Mouse (Mus musculus): ENCODE data around the gene Vkorc1l1.

Vkorc1l1 gene

DNA sequence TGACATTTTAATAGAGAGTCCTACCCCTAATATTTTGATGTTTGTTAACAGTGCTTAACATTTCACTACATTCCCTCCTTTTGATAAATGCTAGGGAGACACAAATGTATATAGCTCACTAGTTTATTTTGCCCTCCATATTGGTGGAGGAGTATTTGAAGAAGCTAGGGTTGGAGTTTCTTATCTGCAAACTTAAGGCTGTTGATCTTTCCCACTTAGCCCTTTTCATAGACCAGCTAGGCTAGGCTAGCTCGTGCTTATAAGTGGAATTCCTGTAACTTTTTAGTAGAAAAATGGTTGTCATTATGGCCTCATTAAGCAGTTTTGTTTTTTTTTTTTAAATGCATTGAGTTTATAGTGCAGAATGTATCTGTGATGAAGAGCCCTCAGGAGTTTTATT is 1.6 kb downstream of the Vkorc1l1 start:
- DNase-seq: no peak

DNA sequence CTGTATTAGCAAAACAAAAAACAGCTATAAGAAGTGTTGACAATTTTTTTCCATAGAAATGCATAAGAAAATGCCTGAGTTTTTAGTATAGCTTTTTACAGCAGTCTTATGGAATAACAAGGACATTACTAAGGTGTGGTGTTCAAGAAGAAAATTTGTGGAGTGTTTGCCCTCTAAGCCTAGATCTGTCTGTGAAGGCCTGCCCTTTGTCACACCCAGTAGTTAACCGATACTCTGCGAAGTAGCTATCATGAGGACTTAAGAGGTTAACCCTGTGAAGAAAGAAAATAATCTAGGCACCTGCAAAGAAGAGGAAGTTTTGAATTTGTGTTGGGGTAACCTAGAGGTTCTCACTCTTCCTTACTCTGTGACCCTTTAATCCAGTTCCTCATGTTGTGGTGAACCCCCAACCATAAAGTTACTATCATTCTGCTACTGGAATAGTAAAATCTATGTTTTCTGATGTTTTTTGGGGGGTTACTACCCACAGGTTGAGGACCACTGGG is 5.8 kb downstream of the Vkorc1l1 start:
- DNase-seq: no peak

DNA sequence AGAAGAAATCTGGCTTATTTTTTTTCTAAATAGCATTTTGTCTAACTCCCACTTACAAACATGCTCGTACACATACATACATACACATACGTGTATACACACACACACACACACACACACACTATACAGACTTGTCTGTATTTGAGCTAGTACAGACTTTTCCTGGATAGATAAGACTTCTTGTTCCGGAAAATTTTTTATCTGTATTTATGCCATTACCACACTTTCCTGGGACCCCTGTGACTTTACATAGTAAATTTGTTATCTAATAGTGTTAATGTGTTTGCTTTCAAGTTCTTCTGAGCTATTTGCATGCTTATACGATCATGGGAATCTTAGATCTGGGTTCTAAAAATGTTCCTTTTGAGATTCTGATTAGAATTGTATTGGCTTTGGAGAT is 10.4 kb downstream of the Vkorc1l1 start:
- no peak for DNase-seq

DNA sequence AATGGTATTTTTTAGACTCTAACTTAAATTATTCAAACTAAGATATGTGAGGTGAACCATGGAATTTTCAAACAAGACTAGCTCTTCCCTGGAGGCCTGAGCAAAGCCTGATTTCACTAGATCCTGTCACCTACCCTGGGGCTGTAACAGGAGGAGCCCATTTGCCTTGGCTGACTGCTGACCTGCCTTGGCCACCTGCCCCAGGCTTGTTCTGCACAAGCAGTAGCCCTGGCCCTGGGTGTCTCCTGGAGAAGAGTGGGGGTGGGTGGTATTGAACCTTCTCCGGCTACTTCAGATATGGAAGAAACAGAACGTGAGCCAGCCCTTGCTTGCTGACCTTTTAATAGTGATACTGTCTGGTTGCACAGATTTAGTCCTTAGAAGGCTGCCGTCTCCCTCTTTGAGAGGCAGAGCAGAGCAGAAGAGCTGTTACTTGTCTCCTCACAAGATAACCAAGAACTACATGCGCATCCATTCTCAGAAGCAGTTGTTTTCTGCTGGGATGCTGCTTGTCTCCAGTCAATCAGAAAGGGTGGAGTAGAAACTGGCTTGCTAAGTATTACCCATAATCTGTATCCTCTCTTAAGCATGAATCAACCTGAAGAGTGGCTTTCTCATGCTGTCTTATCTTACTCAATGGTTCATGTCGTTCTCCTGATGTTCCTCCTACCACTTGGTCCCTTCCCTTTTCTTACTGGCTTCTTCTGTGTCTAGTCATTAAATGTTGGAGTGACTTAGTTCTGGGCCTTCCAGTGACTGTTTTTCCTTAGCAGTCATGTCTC is 12.9 kb downstream of the Vkorc1l1 start:
- DNase-seq: peak; percentile 22

DNA sequence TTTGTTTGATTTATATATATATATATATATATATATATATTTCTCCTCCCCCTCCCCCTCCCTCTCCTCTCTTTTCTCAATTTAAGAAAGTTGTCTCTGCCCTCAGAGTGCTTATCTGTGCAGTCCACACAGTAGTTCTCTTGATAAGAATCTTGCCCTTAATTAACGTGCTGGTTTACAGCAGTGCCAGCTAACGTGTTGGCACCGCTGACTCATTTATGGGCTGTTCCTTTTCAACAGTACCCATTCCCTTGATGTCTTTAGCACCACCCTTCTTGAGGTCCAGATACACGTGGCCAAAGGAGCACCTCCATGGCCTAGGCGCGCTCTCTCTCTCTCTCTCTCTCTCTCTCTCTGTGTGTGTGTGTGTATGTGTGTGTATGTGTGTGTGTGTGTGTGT is 14.0 kb downstream of the Vkorc1l1 start:
- DNase-seq: no peak

DNA sequence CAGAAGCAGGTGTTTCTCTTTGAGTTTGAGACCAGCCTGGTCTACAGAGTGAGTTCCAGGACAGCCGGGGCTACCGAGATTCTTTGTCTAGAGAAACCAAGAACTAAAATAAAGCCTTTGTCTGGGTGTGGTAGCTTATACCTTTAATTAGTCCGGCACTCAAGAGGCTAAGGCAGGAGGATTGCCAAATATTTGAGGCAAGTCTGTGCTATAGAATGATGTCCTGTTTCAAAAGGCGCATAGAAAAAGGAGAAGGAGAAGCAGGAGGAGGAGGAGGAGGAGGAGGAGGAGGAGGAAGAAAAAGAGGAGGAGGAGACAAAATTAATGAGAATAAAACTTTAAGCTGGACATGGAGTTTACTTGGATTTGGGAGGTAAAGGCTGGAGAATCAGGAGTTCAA is 21.5 kb downstream of the Vkorc1l1 start:
- DNase-seq: no peak

DNA sequence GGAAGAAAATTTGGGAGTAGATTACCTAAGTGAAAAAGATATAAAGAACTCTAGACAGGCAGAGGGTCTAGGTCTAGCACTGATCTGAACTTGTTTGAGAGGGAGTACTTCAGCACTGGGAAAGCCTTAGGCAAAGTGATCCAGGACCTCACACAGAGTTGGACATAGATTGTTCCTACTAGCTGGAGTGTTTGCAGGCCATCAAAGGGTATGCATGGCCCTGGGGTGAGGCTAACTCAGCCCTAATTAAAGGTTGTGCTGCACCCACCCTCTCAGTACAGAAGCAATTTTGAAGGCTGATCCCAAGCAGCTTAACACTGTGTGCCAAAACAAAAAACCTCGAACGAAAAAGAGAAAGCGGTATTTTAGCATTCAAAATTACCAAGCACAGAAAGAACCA is 24.7 kb downstream of the Vkorc1l1 start:
- DNase-seq: no peak

DNA sequence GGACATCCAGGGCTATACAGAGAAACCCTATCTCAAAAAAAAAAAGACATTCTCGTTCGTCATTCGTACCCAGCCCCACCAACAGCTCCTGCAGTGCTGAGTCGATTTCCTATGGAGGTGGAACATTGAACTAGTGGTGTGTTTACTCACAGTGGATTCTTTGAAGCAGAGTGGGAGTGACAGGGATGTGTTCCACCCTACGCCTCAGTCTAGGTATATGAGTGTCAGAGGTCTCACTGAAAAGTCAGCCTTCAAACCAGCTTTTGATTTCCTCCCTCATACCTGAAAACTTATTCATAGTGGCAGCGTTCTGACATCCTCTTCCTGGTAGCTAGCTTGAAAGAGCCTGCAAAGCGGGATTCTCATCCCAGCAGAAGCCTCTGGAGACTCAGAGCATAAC is 26.6 kb downstream of the Vkorc1l1 start:
- DNase-seq: no peak

DNA sequence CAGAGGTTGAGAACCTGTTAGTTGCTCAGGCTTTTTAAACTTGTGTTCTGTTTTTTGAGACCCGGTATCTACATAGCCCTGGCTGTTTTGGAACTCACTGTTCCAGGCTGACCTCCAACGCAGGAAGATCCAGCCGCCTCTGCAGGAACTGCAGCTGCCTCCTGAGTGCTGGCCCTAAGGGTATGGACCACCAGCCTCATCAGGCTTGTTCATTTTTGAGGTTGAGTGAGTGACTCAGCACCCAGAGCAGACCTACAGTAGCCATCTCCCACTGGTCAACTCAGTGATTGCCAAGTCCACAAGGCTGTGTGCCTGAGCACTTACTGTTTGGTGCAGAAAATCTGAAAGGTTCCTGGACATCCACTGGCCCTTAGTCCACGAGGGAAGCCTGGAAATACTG is 29.7 kb downstream of the Vkorc1l1 start:
- no peak for DNase-seq

DNA sequence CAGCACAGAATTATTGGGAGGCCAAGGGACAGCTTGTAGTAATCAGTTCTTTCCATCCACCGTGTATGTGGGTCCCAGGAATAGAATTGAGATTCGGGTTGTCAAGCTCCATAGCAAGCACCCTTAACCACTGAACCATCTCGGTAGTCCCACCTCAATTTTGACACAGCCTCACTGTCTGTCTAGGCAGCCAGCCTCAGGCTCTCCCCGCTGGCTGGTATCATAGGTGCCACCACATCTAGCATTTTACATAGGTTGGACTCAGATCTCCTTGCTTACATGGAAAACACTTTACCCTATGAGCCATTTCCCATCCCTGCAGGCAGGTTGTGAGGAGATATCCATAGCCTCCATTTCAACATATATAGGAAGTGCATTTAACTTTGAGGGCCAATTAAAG is 32.6 kb downstream of the Vkorc1l1 start:
- no peak for DNase-seq

DNA sequence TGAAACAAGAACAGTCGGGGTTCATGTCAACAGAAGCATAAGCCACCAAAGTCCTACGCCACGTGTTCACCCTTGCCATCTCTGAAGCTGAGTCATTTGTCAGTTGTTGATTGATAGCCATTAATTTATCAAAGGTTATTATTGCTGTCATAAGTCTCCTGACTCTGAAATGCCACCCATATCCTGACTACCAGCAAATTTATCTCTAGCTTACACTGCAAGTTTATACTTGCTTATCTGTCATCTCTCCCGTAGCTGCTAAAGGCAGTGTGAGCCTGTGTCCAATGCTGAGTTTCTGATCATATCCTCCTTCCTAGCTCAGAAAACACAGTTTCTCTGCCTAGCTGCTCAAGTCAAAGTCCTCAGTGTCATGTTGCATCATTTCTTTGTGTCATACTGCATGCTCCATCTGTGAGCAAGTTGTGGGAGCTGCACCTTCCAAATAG is 33.1 kb downstream of the Vkorc1l1 start:
- DNase-seq: no peak

DNA sequence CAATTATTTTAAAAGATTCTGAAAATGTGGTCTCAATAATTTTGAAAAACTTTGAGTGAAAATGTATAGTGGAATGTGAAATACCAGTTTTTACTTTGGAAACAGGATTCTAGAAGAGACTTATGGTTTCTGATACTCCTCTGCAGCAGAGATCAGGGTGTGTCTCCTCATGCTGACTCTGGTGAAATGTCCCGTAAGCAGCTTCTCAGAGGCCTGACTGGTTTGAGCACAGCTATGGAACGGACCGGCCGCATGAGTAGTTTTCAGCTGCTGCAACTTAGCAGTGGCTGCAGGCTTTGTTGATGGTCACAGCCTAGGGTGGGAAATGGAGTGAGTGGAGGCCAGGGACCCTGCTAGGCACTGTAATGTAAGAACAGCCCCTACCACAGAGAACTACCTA is 36.0 kb downstream of the Vkorc1l1 start:
- no peak for DNase-seq

DNA sequence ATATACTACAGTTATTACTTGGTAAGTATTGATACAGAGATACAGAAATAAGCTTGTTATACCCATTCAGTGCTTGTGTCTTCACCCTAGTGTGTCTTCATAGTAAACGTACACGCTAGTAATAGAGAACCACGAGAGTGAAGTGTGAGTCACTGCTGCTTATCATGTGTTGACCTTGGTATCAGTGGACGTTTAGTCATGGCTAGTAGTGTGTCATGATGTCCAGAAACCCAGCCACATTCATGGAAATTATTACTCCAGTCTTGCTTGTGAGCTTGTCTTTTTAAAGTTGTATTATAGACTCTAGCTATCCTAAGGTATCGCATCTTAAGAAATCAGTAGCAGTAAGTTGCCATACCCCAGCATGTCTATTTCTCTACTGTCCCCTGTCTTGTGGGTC is 36.8 kb downstream of the Vkorc1l1 start:
- no peak for DNase-seq

DNA sequence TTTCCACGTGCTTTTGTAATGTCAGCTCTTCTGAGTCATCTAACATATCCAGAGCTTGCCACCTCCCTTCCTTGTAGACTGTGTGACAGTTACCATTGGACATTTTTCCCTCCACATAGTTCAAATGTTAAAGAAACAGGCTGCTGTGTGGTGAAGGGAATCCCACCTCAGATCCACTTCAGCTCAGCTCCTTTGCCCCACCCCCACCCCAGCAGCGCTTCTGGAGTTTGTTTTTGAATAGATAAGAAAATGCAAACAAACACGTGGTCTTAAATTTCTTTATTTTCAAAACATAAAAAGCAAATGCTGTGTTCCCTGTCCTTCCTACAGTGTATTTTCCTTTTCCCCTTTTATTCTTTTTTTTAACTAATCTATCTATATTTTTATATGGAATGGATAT is 38.4 kb downstream of the Vkorc1l1 start:
- DNase-seq: no peak

DNA sequence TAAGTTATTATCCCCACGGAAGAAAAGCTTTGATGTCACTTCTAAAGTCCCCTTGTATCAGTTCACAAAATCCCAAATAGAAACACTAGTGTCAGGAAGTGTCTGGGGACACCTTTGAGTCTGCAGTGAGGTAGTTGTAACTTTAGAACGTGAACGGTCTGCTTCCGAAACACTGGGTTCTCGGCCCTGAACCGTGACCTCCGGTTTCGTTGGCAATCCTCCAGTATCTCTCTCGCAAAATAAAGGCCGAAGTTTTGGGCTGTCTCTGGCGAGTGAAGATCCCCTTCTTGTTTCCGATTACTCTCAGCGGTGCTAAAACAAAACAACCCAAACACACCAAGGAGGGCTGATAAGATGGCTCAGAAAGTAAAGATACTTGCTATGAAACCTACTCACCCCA is 47.6 kb downstream of the Vkorc1l1 start:
- DNase-seq: no peak

DNA sequence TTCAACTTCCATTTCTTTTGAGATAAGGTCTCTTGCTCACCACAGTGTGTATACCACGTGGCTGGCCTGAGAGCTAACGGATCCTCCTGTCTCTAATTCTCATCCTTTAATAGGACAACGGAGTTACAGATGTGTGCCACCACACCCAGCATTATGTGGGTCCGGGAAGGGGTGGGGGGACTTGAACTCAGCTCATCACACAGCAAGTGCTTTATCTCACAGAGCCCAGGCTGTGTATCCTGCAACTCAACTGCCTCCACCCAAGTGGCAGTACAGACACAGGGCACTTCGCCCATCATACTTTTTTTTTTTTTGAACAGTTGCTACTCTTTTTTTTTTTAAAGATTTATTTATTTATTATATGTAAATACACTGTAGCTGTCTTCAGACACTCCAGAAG is 50.1 kb downstream of the Vkorc1l1 start:
- DNase-seq: no peak

DNA sequence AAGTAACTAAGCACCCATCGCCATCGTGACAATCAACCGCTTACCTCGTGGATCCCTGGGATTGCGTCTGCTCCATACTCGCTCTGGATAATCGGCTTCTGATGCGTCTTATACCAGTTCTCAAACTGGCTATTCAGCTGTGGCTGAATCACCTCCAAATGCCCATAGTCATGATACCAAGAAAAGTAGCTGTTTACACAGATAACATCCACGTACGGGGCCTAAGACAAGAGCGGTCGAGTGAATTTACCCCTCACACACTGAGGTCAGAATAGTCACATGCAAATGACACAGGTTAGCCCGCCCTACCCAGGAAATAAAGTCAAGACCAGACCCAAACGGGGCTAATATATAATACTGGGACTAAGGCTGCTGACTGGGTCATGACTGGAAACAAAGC is 51.6 kb downstream of the Vkorc1l1 start:
- DNase-seq: no peak

DNA sequence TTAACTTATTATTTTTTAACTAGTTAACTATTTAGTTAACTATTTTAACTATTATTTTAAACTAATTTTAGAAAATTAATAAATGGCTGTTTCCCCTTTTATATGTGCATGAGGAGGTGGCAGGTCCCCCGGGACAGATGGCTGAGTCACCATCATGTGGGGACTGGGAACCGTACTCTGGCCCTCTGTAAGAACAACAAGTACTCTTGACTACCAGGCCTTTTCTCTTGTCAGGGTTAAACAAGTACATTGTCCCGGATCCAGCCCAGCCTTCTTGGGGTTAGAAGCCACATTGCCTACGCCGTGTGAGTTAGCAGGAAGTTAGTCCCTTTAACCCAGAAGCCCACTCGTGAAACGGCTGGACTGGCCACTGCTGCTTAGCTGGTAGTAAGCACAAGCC is 53.2 kb downstream of the Vkorc1l1 start:
- no peak for DNase-seq

DNA sequence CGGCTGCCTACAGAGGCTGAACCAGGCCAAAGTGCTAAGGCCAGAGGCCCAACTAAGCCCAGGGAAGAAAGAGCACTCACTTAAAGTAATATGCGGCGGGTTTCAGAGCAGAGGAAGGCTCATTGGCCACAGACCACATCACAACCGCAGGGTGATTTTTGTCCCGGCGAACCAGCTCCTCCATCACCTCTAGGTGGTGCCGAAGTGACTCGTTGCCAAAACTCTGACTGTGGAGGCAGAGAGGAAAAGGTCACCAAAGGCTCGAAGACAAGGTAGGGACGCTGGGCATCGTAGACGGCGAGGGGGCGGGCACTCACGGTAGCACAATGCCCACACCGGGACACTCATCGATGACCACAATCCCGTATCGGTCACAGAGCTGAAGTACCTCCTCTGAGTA is 55.9 kb downstream of the Vkorc1l1 start:
- no peak for DNase-seq

DNA sequence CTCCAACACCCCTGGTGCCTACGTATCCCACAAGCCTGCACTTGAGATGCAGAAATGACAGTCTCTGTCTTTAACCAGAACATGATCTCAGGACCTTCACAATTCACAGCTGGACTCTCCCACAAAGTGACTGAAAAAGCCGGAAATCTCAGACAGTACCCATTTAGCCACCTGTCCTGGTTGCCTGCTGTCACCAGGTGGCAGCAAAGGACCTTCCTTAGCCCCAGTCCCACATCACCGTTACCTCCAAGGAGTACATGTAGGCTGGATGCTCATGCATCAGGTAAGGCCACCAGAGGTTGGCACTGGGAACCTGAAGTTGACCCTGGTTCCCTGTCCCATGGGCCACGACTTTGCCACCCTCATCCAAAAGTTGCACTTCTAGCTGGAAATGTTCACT is 57.3 kb downstream of the Vkorc1l1 start:
- peak; percentile 49 for DNase-seq

DNA sequence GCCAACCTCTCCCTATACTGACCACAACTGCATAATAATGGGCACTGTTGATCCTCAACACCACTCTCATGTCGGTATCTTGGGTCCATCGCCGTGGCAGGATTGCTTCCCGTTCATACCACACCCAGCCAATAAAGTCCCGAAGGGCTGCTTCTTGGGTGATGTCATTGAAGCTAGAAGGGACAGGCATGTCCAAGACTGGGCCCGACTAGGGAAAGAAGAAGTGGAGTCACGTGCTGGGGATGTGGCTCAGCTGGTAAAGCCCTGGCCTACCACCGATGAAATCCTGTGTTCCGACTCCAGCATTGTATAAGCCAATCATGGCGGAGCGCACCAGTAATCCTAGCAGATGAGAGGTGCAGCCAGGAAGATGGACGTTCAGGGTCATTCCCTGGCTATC is 59.0 kb downstream of the Vkorc1l1 start:
- no peak for DNase-seq

DNA sequence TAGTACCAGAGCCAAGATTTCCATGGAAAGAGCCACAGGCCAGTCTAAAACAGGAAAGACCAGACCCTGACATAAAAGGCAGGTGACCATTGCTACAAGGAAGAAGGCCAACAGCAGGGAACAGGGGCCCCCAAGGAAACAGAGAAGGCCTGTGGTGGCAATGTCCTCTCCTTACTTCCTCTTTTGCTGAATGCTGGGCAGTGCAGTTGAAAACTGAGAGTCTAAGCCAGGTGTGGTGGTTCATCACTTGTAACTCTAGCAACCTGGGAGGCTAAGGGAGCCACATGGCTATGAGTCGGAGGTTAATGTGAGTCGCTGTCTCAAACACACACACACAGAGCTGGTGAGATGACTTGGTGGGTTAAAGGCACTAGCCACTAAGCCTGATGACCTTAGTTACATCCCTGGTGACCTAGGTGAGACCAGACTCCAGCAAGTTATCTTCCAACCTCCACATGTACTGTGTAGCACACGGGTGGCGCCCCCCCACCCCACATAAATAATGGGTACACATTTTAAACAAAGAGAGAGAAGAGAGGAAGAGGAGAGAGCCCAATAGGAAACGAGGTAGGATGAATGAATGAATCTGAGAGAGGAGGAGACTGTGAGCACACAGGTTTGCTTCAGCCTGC is 59.7 kb downstream of the Vkorc1l1 start:
- no peak for DNase-seq

DNA sequence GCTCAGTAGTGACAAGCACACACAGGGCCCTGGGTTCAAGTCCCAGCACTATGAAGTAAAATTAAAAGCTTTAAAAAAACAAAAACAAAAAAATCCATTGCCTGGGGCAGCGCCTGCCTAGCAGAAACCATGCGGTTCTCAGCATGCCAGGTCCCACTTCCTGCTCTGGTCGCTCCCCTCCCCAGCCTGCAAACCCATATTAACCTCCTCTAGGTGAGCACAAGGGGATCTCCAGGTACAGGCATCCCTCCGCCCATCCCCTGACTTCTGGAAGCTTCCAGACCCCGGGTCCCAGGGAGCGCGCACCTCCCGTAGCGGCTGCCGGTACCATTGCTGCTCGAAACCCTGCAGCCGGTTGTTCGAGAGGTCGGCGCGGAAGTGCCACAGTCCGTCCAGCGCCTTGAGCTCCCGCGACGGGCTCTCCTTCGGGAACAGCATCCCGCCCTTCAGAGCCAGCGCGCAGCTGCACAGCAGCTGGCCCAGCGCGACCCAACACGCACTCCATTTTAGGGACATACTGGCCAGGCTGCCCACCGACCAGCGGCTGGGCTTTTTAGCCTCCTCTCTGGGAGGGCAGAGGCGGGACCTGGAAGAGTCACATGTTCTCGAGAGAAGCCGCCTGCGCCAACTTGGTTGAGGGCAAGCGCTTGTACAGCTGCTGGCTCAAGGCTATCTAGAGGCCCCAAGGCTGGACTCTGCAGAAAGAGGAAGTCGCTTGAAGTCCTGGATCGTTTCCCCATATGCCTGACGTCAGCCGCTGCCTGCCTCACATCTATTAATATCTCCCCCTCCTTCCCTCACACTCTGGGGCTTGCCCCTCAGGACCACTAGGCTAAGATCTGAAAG is 60.8 kb downstream of the Vkorc1l1 start, which contains the start of gene Gusb:
TSS of gene Gusb (minus strand) at position 749 of the 846 bp plus-strand sequence.
- DNase-seq: peak; percentile 54

DNA sequence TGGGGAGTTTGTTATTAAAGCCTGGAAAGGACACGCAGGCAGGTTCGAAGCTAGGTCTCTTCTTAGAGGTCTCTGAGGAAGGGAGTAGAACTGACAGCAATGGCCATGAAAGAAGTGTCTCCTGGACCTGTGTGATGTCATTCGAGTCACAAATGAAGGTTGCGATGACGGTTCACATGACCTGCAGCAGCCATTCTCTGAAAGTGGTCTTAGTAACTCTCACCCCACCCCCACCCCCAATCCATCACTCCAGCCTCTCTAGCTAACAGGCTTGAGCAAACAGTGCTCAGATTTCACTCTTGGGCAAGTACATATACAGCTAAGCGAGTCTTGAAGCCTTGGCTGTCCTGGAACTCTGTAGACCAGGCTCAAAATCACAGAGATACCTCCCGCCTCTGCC is 61.5 kb downstream of the Vkorc1l1 start:
- DNase-seq: no peak

Data from cerebellum, adult 11 months (tissue).